Comparison of ENCODE assay signal across 27 mouse cellular contexts in genomic region chr6:59030037-59030436, GRCm38 (mm10).
"Had no signal": no experiment of that assay in that cellular context is flagged by ENCODE, and none has a peak within 500 bp of the region (broad histone marks: within the 10 kb centered on the region; RNA-seq: fewer than 3 reads in every experiment).

No protein-coding gene starts in this region.

- ATAC-seq: hindbrain, postnatal 0 days; intestine, embryonic 16.5 days had no signal

- H3K4me3 ChIP-seq: heart, adult 2 months; heart, embryonic 13.5 days; heart, embryonic 15.5 days; hindbrain, embryonic 13.5 days; hindbrain, embryonic 15.5 days; kidney, embryonic 15.5 days; limb, embryonic 13.5 days; limb, embryonic 15.5 days had no signal

- H3K9me3 ChIP-seq: heart, embryonic 13.5 days; heart, embryonic 15.5 days; hindbrain, embryonic 13.5 days; hindbrain, embryonic 15.5 days; kidney, embryonic 15.5 days; limb, embryonic 13.5 days; limb, embryonic 15.5 days had no signal

- H3K36me3 ChIP-seq: heart, embryonic 13.5 days; heart, embryonic 15.5 days; hindbrain, embryonic 13.5 days; hindbrain, embryonic 15.5 days; kidney, embryonic 15.5 days; limb, embryonic 13.5 days; limb, embryonic 15.5 days had no signal

- DNase-seq: gastrocnemius, postnatal 14 days; gastrocnemius, postnatal 36 days; heart, adult 11 months; heart, adult 2 months; heart, postnatal 14 days; heart, postnatal 36 days; kidney, adult 11 months; kidney, adult 2 months; kidney, adult 9 months; kidney, postnatal 14 days; kidney, postnatal 36 days; layer of hippocampus, adult 9-11 months; layer of hippocampus, postnatal 36 days; left cerebral cortex, postnatal 4 days had no signal

- H3K27ac ChIP-seq: heart, adult 2 months; heart, embryonic 13.5 days; heart, embryonic 15.5 days; hindbrain, embryonic 13.5 days; hindbrain, embryonic 15.5 days; hindbrain, postnatal 0 days; kidney, embryonic 15.5 days; kidney, postnatal 0 days; limb, embryonic 13.5 days; limb, embryonic 15.5 days; liver, embryonic 14.5 days had no signal

- H3K4me2 ChIP-seq: heart, embryonic 11.5 days; heart, embryonic 13.5 days; heart, embryonic 15.5 days; hindbrain, embryonic 13.5 days; hindbrain, embryonic 15.5 days; kidney, embryonic 15.5 days; limb, embryonic 13.5 days; limb, embryonic 15.5 days; liver, embryonic 11.5 days had no signal

- H3K27me3 ChIP-seq: heart, embryonic 13.5 days; heart, embryonic 15.5 days; hindbrain, embryonic 13.5 days; hindbrain, embryonic 15.5 days; kidney, embryonic 15.5 days; limb, embryonic 13.5 days; limb, embryonic 15.5 days had no signal

- H3K9ac ChIP-seq: heart, embryonic 13.5 days; heart, embryonic 15.5 days; hindbrain, embryonic 13.5 days; hindbrain, embryonic 15.5 days; kidney, embryonic 15.5 days; limb, embryonic 13.5 days; limb, embryonic 15.5 days; liver, embryonic 14.5 days had no signal

- H3K4me1 ChIP-seq: heart, embryonic 15.5 days; hindbrain, embryonic 13.5 days; hindbrain, embryonic 15.5 days; kidney, embryonic 15.5 days; limb, embryonic 13.5 days; limb, embryonic 15.5 days had no signal
